Mouse (Mus musculus): ENCODE results near the gene Epha2.
A peak's percentile ranks its signal among the peaks of the same experiment; 100 is the strongest.

DNA sequence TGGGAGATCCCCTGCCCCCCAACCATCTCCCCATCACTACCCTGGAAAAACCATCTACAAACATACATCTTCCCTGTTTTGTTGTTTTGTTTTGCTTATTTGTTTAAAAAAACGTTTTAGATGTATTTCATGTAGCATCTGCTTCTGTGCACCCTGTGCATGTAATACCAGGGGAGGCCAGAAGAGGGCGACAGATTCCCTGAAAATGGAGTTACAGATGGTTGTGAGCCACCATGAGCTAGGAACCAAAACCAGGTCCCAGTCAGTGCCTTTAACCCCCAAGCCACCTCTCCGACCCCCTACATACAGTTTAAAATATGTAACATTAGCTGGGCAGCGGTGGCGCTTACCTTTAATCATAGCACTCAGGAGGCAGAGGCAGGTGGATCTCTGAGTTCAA lies 43.6 kb upstream of the Epha2 start:
- TF ChIP-seq EP300 (optimal IDR thresholded peaks at IDR 0.05) = no peak
- peak; percentile 74 for TF ChIP-seq CTCF (IDR thresholded peaks at IDR 0.05; ENCODE audit: low read depth)

All from stomach, postnatal 0 days (tissue).